Mouse (Mus musculus) right cerebral cortex, postnatal 4 days (tissue): ENCODE results near the gene Slc30a4.

Source experiments
- DNase-seq: peaks from one replicate; pipeline ENCODE4 v3.0.0-alpha.2; 2022

Gene Slc30a4

DNA sequence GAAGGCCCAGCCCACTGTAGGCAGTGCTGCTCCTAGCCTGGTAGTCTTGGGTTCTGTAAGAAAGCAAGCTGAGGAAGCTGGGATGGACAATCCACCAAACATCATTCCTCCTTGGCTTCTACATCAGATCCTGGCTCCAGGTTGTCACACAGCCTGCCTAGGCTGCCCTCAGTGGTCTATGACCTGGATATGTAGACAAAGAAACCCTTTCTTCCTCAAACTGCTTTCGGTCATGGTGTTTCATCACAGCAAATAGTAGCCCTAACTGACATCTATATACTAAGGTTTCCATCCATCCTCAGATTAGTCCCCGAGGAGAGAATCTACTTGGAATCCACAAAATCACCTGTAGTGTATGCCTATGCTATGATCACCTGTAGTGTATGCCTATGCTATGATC lies 27.3 kb downstream of the Slc30a4 start:
- DNase-seq = no peak

- no peak for DNase-seq
Measured at GRCm38 (mm10) chr2:122672841-122673240, 29.6 kb downstream of the Slc30a4 start.

- DNase-seq = no peak
Measured at GRCm38 (mm10) chr2:122671714-122672113, 30.7 kb downstream of the Slc30a4 start.

DNA sequence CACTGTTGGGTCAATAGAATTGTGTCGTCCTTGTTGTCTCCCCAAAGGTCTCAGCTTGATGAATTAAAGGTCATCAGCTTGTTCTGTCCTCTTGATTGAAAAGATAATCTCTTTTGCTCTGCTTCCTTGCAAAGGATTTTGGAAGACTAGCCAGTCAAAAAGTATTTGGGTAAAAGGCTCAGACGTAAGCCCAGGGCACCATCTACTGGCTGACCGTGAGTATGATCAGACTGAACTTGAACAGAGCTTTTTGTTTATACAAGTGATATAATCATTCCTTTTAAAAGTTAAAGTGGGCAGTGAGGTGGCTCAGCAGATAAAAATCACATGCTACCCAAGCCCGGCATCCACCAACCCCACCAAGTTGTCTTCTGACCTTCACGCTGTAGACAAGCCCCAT lies 34.6 kb downstream of the Slc30a4 start:
- peak; percentile 40 for DNase-seq

GRCm38 (mm10) chr2:122665973-122666875 lies 36.2 kb downstream of the Slc30a4 start:
- DNase-seq = peak; percentile 14

DNA sequence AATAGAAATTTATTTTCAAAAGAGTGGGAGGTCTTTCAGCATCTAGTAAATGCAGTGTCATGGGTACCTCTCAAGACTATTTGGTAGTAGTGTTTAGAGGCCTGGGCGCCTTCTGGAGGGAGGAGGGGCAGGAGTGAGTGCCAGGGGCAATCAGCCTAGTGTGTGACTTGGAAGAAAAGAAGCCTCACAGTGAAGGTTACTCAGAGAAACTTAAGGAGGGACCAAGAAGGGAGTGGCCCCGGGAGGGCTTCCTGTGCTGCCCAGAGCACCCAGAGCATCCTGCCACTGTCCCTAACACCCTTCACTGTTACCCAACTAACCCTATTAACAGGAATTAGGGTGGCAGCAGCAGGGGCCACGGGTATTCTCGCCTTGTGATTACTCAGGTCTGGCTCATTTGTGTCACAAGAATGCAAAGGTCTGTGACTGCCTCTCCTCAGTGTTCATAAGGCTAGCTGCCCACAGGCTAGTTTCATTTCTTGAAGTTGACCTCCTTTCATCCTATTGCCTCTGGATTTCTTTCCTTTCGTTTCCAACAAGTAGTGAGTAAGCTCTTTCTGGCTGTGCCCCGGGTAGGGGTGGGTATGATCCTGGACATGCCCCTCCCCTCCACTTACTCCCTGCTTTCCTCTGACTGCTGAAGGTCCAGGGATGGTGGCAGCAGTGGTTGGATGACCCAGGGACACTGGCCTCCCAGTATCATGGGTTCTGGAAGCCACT lies 37.0 kb downstream of the Slc30a4 start:
- no peak for DNase-seq

- no peak for DNase-seq
Measured at GRCm38 (mm10) chr2:122659825-122660224, 42.6 kb downstream of the Slc30a4 start.

DNA sequence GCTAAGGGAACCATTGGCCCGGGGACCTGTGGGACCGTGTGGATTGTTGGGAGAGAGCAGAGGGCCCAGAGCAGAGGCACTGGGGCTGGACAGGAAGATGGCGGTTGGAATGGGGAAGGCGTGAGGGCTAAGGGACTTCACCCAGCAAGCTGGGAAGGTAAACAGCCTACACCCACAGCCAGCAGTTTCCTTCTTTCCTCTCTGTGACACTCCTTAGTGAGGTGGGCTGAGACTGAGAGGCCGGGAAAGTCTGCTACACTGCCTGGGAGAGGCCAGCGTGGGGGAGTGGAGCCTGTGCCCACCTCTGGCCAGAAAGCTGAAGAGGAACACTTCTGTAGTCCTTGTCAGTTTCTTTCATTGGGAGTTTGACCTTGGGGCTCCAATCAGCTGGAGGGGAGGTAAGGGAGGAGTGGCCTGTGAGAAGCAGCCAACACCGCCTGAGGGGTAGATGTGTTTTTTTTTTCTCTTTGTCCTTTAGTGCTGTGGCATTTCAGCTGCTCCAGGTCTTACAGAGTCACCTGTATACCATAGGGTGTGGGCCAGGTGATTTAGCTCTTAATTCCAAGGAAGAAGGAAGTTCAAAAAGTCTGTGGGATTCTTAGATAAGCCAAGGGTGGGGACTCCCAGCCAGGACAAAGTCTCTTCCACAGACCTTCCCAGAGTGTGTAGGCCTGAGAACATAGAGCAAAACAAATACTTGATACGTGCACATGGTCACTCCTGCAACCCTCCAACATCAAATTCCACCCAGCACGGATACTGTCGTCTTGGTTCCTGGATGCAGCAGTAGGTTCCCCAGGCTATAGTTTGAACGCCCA lies 44.5 kb downstream of the Slc30a4 start:
- DNase-seq = no peak

DNA sequence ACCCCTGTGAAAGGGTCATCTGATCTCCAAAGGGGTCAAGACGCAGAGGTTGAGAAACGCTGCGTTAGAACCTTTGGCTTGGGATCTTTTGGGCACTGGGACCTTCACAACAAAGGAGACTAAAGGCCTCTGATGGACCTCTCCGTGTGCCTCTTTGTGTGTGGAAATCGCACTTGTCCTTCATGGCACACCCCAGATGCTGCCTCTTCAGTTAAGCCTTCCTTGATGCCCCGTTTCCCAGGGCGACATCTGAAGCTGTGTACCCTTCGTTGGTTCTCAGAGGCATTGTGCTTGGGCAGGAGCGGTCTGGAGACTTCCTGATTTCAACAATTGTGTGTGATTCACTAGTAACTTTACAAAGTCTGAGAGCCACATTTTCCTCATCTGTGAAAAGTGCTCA lies 45.7 kb downstream of the Slc30a4 start:
- DNase-seq = no peak

- no peak for DNase-seq
Measured at GRCm38 (mm10) chr2:122656052-122656451, 46.4 kb downstream of the Slc30a4 start.

DNA sequence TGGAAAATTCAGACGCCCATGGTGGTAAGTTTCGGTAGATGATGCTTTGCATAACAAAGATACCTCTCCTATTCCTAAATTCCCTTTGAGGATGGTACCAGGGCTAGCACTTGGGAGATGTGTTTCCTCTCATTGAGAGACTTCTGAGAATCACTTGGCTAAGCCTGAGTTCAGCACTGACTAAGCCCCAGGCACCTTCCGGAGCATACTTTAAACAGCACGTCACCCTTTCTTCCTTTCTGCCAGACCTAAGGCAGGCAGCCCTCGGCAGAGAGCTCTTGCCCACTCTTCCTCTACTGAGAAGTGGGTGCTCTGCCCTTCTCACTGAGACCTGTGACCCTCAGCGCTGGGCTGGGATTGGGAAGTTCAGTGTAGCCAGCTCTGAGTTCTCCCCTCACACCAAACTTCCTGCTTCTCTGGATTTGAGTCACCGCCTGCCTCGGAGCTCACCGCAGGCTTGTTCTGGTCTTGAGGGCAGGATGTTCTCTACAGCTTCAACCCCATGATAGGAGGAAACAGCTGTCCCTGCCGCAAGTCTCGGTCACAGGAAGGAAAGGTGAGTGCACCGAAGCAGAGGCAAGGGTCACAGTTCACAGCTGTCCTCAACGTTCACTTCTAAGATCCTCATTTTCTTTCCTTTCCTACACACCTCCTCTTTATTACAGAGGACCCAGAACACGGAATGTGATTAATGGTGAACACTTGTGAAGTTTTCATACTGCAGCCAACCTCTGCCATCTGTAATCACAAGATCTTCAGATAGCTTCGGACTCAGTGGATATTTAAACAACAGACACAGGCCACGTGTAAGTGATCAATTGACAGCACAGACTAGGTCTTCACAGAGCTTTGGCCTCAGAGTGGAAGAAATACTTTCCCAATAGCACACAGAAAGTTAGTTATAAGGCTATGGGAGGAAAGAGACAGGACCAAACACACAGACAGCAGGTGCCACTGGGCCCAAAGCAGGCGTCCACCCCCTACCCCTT lies 50.1 kb downstream of the Slc30a4 start:
- no peak for DNase-seq

DNA sequence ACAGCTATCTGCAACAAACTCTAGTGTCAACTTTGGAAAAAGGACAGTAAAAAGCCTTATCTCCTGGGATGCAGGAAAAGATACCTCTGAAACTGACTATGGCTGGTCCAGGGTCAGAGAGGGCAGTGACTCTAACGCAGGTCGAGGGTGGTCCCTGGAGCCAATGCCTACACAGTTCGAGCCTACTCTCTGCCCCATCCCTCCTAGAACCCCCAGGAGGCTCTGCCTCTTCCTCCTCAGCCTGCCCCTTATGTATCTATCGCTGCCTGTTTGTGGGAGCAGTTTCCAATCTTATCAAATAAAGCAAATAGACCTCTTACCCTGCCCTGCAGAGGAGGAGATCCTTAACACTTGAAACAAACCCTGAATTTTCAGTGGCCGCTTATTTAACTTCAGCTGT lies 63.8 kb downstream of the Slc30a4 start:
- DNase-seq = no peak

DNA sequence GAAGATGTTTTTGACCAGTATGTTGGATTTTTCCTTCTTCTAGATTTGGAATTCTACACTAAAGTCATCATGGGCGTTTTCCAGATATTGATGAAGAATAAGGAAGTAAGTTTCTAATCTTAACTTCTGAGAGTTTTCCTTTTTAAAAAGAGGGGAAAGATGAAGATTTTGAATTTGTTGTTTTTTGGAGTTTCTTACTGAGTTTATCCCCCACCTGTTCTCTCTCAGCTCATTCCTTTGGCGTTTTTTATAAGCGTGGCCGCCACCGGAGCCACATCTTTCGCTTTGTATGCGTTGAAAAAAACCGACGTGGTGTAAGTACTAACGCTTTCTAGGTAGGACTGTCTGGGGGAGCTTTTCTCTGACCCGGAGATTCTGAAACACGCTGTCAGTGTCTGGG lies 64.4 kb downstream of the Slc30a4 start:
- DNase-seq = no peak

DNA sequence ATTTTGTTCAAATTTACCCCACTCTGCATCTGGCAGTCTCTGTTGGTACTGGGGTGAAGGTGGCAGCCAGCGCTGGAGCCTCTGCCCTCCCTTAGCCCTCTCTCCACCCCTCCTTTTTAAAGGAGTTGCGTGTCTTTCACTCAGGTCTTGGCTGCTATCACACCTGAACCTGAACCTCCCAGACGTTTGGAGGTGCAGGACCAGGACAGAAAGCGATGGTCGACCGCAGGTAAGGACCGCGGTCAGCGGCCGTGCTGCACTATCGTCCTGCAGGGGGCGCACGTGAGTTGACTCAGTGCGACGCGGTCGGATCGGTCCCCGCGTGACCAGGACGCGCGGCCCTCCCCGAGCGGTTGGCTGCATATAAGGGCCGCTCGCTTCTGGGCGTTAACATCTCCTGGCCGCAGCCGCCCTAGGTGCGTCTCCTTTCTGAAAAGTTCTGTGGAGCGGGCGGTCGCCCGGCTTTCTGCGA lies 64.9 kb downstream of the Slc30a4 start:
- DNase-seq = peak; percentile 88

DNA sequence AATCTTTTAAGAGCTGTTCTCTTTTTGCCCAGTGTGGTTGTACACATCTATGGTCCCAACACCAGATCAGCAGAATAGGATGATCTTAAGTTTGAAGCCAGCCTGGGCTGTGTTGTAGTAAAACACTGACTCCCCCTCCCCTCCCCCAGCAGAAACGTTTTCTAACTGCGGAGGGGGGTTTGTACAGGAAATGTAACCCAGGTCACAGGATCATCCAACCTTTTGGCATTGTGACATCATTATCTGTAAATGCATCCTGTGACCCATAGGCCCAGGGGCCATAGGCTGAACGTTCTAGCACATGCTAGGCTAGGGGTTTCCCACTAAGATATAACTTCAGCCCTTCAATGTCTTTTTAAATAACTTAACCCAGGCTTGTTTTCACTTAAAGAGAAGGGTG lies 65.8 kb downstream of the Slc30a4 start, which contains the start of gene AA467197:
Gene AA467197, plus strand, starts transcription at position 301 of the 400 bp plus-strand sequence.
- DNase-seq = no peak
